Mouse (Mus musculus): ENCODE results near the gene Mzf1. TPM values are rescaled to one million over a fixed set of nuclear protein-coding genes. Genes with fewer than 3 reads are reported as not detected.

The Mzf1 gene
- total RNA-seq, 1 experiment from 2014 or later = 3.4 TPM

GRCm38 (mm10) chr7:13003380-13003779 lies 51.2 kb downstream of the Mzf1 start:
- DNase-seq = no peak

GRCm38 (mm10) chr7:13001584-13001983 lies 53.0 kb downstream of the Mzf1 start:
- no peak for DNase-seq

- no peak for DNase-seq
These were observed 55.7 kb downstream of the Mzf1 start, which contains the start of gene Trim28 for GRCm38 (mm10) chr7:12998851-12999250. Gene Trim28 (plus strand): TSS chr7:12999114.

- DNase-seq = no peak
These were observed 56.5 kb downstream of the Mzf1 start, which contains the start of gene Slc27a5 for GRCm38 (mm10) chr7:12998053-12998452. Gene Slc27a5 (minus strand): TSS chr7:12998192.

DNA sequence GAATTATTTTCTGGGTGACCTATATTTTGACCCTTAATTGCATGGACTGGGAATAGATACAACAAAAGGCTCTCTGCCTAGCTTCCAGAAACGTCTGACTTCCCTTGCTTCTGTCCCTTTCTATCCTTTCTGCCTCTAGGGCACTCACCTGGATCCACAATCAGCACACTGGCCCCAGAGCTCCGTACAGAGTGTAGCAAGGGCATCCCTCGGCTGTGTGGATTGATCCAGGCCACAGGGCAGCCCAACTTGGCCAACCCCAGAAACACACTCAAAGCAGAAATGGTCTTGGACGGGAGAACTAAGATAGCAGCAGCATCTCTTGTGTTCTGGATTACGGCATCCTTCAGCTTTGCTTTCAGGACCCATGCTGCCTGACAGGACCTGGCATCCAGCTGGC lies 57.3 kb downstream of the Mzf1 start:
- DNase-seq = no peak

DNA sequence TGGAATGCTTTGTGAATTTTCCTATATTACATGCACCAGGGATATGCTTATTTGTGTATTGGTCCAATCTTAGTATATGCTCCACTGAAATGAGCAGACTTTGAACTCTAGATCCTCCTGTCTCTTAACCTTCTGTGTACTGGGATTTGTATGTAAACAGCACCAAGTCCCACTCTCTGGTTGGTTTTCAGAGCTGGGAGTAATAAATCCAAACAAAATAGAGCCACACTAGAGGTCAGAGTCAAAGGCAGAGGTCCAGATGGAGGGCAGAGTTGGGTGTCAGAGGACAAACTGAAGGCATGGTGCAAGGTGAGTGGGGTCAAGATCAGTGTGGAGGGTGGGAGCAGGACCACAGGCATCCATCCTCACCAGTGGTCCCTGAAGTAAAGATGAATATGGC lies 58.7 kb downstream of the Mzf1 start:
- no peak for DNase-seq

- peak; percentile 26 for DNase-seq
These were observed 61.4 kb downstream of the Mzf1 start for GRCm38 (mm10) chr7:12993148-12993547.

Other genes starting within 250 kb of the Mzf1 start
- gene Zfp329, start 235.9 kb downstream of the Mzf1 start, total RNA-seq (2021) = 9.0 and 11.8 TPM in 2 replicates
- 22.8 and 23.2 TPM in 2 replicates for gene Zfp110, start 220.0 kb downstream of the Mzf1 start, total RNA-seq (2021)
- gene Zfp128, start 173.6 kb downstream of the Mzf1 start, total RNA-seq (2021) = 3.7 and 4.7 TPM in 2 replicates
- gene Zscan22, start 156.9 kb downstream of the Mzf1 start, total RNA-seq (2021) = 11.0 and 12.5 TPM in 2 replicates
- 842 and 996 TPM in 2 replicates for gene Rps5, start 132.5 kb downstream of the Mzf1 start, total RNA-seq (2021)
- gene Rnf225, start 127.3 kb downstream of the Mzf1 start, total RNA-seq (2021) = 0.41 and 0.52 TPM in 2 replicates
- gene Zfp324, start 88.9 kb downstream of the Mzf1 start, total RNA-seq (2021) = 8.0 and 9.5 TPM in 2 replicates
- 6.0 and 7.2 TPM in 2 replicates for gene Zfp446, start 76.9 kb downstream of the Mzf1 start, total RNA-seq (2021)
- gene Slc27a5, start 56.6 kb downstream of the Mzf1 start, total RNA-seq (2021) = 2.6 and 51.1 TPM in 2 replicates
- gene Trim28, start 55.6 kb downstream of the Mzf1 start, total RNA-seq (2021) = 247 and 252 TPM in 2 replicates
- gene Zbtb45, start 44.7 kb downstream of the Mzf1 start, total RNA-seq (2021) = 12.8 and 13.2 TPM in 2 replicates
- 173 and 179 TPM in 2 replicates for gene Chmp2a, start 20.0 kb downstream of the Mzf1 start, total RNA-seq (2021)
- gene Ube2m, start 16.5 kb downstream of the Mzf1 start, total RNA-seq (2021) = 191 and 201 TPM in 2 replicates
- gene Vmn1r85, start 40.4 kb upstream of the Mzf1 start, total RNA-seq (2021) = not detected in 2 replicates
- gene Vmn1r86, start 65.2 kb upstream of the Mzf1 start, total RNA-seq (2021) = not detected in 2 replicates
- gene Vmn1r87, start 85.4 kb upstream of the Mzf1 start, total RNA-seq (2021) = not detected in 2 replicates
- 0.11 and 0.19 TPM in 2 replicates for gene Vmn1r88, start 104.8 kb upstream of the Mzf1 start, total RNA-seq (2021)
- gene Vmn1r89, start 158.3 kb upstream of the Mzf1 start, total RNA-seq (2021) = not detected in 2 replicates
- gene Lig1, start 222.5 kb upstream of the Mzf1 start, total RNA-seq (2021) = 27.4 and 30.2 TPM in 2 replicates
- gene Zswim9, start 224.0 kb upstream of the Mzf1 start, total RNA-seq (2021) = 7.4 and 10.0 TPM in 2 replicates